Mouse (Mus musculus) heart, embryonic 13.5 days (tissue): ENCODE measurements around the gene Olig2. TPM values are rescaled to one million over a fixed set of nuclear protein-coding genes. Genes with fewer than 3 reads are reported as not detected.

Source experiments
- ATAC-seq: fragments of 200-750 bp; cut with Nextera tagmentation; 2 replicates; pipeline ENCODE4 v1.8.0; 2017; ENCODE audit warnings: moderate TSS enrichment; ENCODE audit not compliant: insufficient number of reproducible peaks, low FRiP score, low TSS enrichment; ENCODE audit errors: extremely low read depth
- H3K27ac ChIP-seq: fragments of 300-500 bp; sonication (generic); replicated peaks from 2 replicates; pipeline ENCODE4 v1.5.1; 2015; ENCODE audit warnings: moderate library complexity, mild to moderate bottlenecking, inconsistent platforms
- H3K27me3 ChIP-seq: fragments of 300-500 bp; sonication (generic); replicated peaks from 2 replicates; pipeline ENCODE4 v1.6.1; 2015; ENCODE audit warnings: mild to moderate bottlenecking, inconsistent platforms
- H3K36me3 ChIP-seq: fragments of 300-500 bp; sonication (generic); 2 replicates; pipeline ENCODE4 v1.6.1; 2015; ENCODE audit warnings: mild to moderate bottlenecking, inconsistent platforms
- H3K4me1 ChIP-seq: fragments of 300-500 bp; sonication (generic); 2 replicates; pipeline ENCODE4 v1.6.1; 2015; ENCODE audit warnings: inconsistent platforms
- H3K4me2 ChIP-seq: fragments of 300-500 bp; sonication (generic); 2 replicates; pipeline ENCODE4 v1.6.1; 2015; ENCODE audit warnings: inconsistent platforms, mild to moderate bottlenecking, moderate library complexity
- H3K4me3 ChIP-seq: fragments of 300-500 bp; sonication (generic); 2 replicates; pipeline ENCODE4 v1.5.1; 2015; ENCODE audit warnings: moderate library complexity, mild to moderate bottlenecking, inconsistent platforms
- H3K9ac ChIP-seq: fragments of 300-500 bp; sonication (generic); 2 replicates; pipeline ENCODE4 v1.6.1; 2015; ENCODE audit warnings: inconsistent platforms, mild to moderate bottlenecking, moderate library complexity
- H3K9me3 ChIP-seq: fragments of 300-500 bp; sonication (generic); 2 replicates; pipeline ENCODE4 v1.6.1; 2016; ENCODE audit warnings: inconsistent platforms
- WGBS: fragments of 180-500 bp; shearing (Covaris S2); methylation state at CpG from one replicate; pipeline ENCODE4 v1.1.7; 2015; ENCODE audit warnings: mixed read lengths; 5-methylcytosine and 5-hydroxymethylcytosine counted together
- polyA plus RNA-seq: library from polyadenylated mRNA; unstranded; fragments of >200 nt; fragmentation: Nextera tagmentation; extraction: Ambion mirVana; gene quantifications from 2 replicates; pipeline ENCODE4 v1.2.1, GENCODE M21; 2015

Gene Olig2
- not detected in 2 replicates for polyA plus RNA-seq

DNA sequence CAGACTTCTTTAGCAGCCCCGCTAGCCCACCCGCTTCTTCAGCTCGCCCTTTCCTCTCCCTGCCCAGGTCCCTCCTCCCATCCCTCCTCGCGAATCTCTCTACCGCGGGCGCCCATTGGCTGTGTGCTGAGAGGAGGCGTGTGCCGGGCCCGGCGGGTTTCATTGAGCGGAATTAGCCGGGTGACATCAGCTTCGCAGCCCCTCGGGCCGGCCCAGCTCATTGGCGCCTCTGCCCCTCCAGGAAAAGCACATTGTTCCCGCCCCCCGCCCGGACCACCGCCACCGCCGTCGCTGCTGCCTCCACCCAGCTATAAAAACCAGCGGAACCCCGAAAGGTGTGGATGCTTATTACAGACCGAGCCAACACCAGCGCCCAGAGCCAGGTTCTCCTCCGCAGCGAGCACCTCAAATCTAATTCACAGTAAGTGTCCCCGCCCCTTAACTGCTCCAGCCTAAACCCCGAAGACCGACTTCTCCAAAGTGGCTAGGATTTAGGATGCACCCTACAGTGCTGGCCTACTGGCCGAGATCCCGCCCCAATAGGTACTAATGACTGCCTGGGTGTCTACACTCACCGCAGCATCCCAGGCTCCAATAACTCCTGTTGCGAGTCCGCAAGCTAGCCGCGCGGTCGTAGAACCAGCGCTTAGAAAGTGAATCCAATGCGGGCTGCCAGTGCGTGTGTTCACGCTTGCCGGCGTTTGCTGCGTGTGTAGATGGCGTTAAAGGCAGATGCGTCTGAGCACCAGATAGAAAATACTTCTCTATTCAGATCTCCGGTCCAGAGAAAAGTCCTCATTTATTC, at the start of gene Olig2:
Olig2 (plus strand) TSS at position 225 of the 805 bp plus-strand sequence.
- ATAC-seq, result no peak; the same call in 1 of the 2 replicates
- H3K27me3 ChIP-seq, result peaks cover 100% of the 10 kb centered on the region
- H3K9ac ChIP-seq, result no peak within 1 kb of the TSS
- WGBS, result under 1% methylated on average over 53 of the region's 53 CpGs
- no peak within 1 kb of the TSS for H3K27ac ChIP-seq
- H3K36me3 ChIP-seq, result no peaks in the 10 kb centered on the region
- no peaks in the 10 kb centered on the region for H3K9me3 ChIP-seq
- H3K4me1 ChIP-seq, result peaks cover 41% of the 10 kb centered on the region
- peak within 1 kb of the TSS; percentile 43 for H3K4me3 ChIP-seq
- peak within 1 kb of the TSS; percentile 67 for H3K4me2 ChIP-seq

GRCm38 (mm10) chr16:91175892-91176291, 49.4 kb upstream of the Olig2 start:
- Histone ChIP-seq H3K4me2 (no peak overlapping the region), H3K27me3 (no peaks in the 10 kb centered on the region; the same call in 1 of the 2 replicates), H3K27ac (no peak overlapping the region), H3K4me1 (0 out of 2 replicates have a peak, but pooled peaks cover 9% of the 10 kb centered on the region), H3K36me3 (no peaks in the 10 kb centered on the region), H3K9me3 (no peaks in the 10 kb centered on the region), H3K4me3 (no peak overlapping the region), H3K9ac (no peak overlapping the region)
- ATAC-seq, result no peak
- WGBS, result 81% methylated on average over 8 of the region's 8 CpGs

DNA sequence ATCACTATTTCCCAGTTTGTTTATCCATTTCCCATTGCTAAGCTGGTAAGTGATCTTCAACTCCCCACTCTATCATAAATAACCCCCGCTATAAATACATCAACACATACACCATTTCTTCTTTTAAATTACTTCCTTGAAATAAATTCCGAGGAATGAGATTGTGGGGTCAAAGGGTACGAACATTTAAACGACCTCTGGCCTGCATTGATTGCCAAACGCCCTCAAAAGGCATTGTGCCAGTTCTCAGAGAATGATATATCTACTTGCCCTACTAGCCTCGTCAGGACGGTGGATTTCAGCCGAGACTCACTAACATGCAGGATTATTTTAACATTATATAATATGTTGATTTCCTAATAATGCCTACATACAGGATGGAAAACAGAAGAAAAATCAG, 38.2 kb upstream of the Olig2 start:
- Histone ChIP-seq H3K4me1 (no peaks in the 10 kb centered on the region), H3K27me3 (0 out of 2 replicates have a peak, but pooled peaks cover 1% of the 10 kb centered on the region), H3K4me2 (no peak overlapping the region), H3K4me3 (no peak overlapping the region), H3K27ac (no peak overlapping the region), H3K9me3 (no peaks in the 10 kb centered on the region), H3K36me3 (no peaks in the 10 kb centered on the region), H3K9ac (no peak overlapping the region)
- 68% methylated on average over 8 of the region's 8 CpGs for WGBS
- ATAC-seq, result no peak

GRCm38 (mm10) chr16:91187662-91188061, 37.6 kb upstream of the Olig2 start:
- no peaks in the 10 kb centered on the region for H3K36me3 ChIP-seq
- H3K4me1 ChIP-seq, result no peaks in the 10 kb centered on the region
- WGBS, result 65% methylated on average over 10 of the region's 10 CpGs
- H3K9ac ChIP-seq, result no peak overlapping the region
- no peaks in the 10 kb centered on the region for H3K9me3 ChIP-seq
- no peak overlapping the region for H3K4me3 ChIP-seq
- H3K27ac ChIP-seq, result no peak overlapping the region
- no peak overlapping the region for H3K4me2 ChIP-seq
- H3K27me3 ChIP-seq, result no peaks in the 10 kb centered on the region
- no peak for ATAC-seq

GRCm38 (mm10) chr16:91188304-91188703, 37.0 kb upstream of the Olig2 start:
- WGBS, result 76% methylated on average over 12 of the region's 12 CpGs
- H3K27me3 ChIP-seq, result no peaks in the 10 kb centered on the region
- no peaks in the 10 kb centered on the region for H3K36me3 ChIP-seq
- H3K4me2 ChIP-seq, result no peak overlapping the region
- ATAC-seq, result no peak
- no peaks in the 10 kb centered on the region for H3K4me1 ChIP-seq
- H3K4me3 ChIP-seq, result no peak overlapping the region
- H3K9ac ChIP-seq, result no peak overlapping the region
- no peak overlapping the region for H3K27ac ChIP-seq
- H3K9me3 ChIP-seq, result no peaks in the 10 kb centered on the region

DNA sequence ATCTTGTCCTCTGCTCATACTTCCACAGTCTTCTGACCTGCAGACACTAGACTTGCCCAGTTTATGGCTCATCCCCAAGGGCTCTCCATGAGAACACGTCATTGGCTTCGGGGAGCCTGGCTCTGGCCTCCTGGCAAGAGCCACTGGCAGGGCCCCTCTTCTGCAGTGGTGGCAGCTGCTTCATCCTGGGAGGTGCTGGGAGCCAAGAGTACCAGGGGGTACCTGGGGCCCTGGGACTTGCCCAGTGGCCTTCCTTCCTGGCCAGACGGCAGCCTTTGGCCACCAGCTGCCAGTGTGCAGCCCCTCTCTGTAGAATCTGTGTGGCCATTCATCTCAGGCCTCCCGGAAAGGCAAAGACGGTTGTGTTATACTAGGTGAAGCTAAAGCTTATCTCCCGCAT, 34.0 kb upstream of the Olig2 start:
- H3K27me3 ChIP-seq, result no peaks in the 10 kb centered on the region
- no peaks in the 10 kb centered on the region for H3K4me1 ChIP-seq
- no peak for ATAC-seq
- H3K27ac ChIP-seq, result no peak overlapping the region
- H3K9me3 ChIP-seq, result no peaks in the 10 kb centered on the region
- no peak overlapping the region for H3K9ac ChIP-seq
- H3K36me3 ChIP-seq, result no peaks in the 10 kb centered on the region
- H3K4me3 ChIP-seq, result no peak overlapping the region
- 77% methylated on average over 6 of the region's 6 CpGs for WGBS
- no peak overlapping the region for H3K4me2 ChIP-seq

DNA sequence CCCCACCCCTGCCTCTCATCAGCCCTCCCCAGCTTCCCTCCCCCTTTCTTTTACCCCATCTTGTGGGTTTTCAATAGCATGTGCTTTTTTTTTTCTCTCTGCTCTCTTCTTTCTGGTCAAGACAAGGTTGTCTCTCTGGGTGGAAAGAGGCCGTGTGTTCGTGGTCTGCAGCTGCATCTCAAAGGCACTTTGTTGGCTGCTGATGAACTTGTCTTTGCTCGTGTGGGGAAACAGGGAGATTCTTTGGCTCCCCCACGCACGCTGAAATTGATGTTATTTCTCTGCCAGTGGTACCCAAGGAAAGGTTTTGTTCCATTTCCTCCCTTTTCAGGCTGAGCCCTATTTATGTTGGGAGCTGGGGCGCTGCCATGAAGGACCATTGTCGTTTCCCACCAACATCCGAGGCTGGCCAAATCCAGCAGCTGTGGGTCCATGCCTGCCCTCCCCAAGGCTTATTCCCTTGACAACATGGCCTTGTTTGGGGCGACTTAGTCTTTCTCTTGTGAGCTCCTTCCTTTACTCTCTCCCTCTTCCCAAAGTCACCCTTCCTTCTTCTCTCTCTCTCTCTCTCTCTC, 33.5 kb upstream of the Olig2 start:
- 76% methylated on average over 9 of the region's 9 CpGs for WGBS
- Histone ChIP-seq H3K4me3 (no peak overlapping the region), H3K27me3 (no peaks in the 10 kb centered on the region), H3K9me3 (peaks cover 2% of the 10 kb centered on the region; the same call in 1 of the 2 replicates), H3K9ac (no peak overlapping the region), H3K4me2 (no peak overlapping the region), H3K4me1 (no peaks in the 10 kb centered on the region), H3K36me3 (no peaks in the 10 kb centered on the region), H3K27ac (no peak overlapping the region)
- ATAC-seq, result no peak

GRCm38 (mm10) chr16:91192672-91193354, 32.4 kb upstream of the Olig2 start:
- Histone ChIP-seq H3K4me1 (no peaks in the 10 kb centered on the region), H3K9ac (no peak overlapping the region), H3K4me3 (no peak overlapping the region), H3K27ac (no peak overlapping the region), H3K27me3 (no peaks in the 10 kb centered on the region), H3K9me3 (peaks cover 5% of the 10 kb centered on the region; the same call in 1 of the 2 replicates), H3K4me2 (no peak overlapping the region), H3K36me3 (no peaks in the 10 kb centered on the region)
- 72% methylated on average over 15 of the region's 15 CpGs for WGBS
- no peak for ATAC-seq

GRCm38 (mm10) chr16:91199815-91200214, 25.4 kb upstream of the Olig2 start:
- Histone ChIP-seq H3K9ac (no peak overlapping the region), H3K27me3 (no peaks in the 10 kb centered on the region), H3K4me3 (no peak overlapping the region), H3K9me3 (peaks cover 5% of the 10 kb centered on the region; the same call in 1 of the 2 replicates), H3K4me1 (no peaks in the 10 kb centered on the region), H3K4me2 (no peak overlapping the region), H3K36me3 (no peaks in the 10 kb centered on the region), H3K27ac (no peak overlapping the region)
- ATAC-seq, result no peak
- WGBS, result 83% methylated on average over 7 of the region's 7 CpGs

GRCm38 (mm10) chr16:91202989-91203388, 22.3 kb upstream of the Olig2 start:
- WGBS, result 71% methylated on average over 3 of the region's 3 CpGs
- peaks cover 9% of the 10 kb centered on the region; the same call in 1 of the 2 replicates for H3K27me3 ChIP-seq
- H3K4me2 ChIP-seq, result no peak overlapping the region
- H3K9ac ChIP-seq, result no peak overlapping the region
- no peak for ATAC-seq
- no peaks in the 10 kb centered on the region for H3K4me1 ChIP-seq
- H3K4me3 ChIP-seq, result no peak overlapping the region
- H3K27ac ChIP-seq, result no peak overlapping the region
- no peaks in the 10 kb centered on the region for H3K36me3 ChIP-seq
- H3K9me3 ChIP-seq, result no peaks in the 10 kb centered on the region

DNA sequence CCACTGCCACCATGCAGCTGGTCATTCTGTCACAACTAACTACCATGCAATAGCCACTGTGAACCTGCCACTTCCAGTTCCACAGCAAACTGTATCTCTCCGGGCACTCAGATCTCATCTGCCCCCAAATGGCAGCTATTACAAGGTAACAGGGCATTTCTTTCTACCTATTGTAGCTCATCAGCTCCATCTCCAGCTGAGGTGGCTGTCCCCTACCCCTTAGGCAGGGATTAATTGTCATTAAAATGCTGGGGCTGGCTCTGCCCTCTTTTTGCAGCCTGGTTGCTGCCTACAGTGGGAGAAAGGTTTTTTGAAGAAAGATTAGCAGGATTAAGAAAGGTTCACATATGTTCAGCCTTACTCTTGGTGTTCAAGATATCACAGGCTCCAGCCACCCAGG, 18.9 kb upstream of the Olig2 start:
- ATAC-seq, result no peak
- Histone ChIP-seq H3K27me3 (peaks cover 25% of the 10 kb centered on the region), H3K27ac (no peak overlapping the region), H3K9ac (no peak overlapping the region), H3K9me3 (no peaks in the 10 kb centered on the region), H3K4me3 (no peak overlapping the region), H3K4me1 (no peaks in the 10 kb centered on the region), H3K36me3 (no peaks in the 10 kb centered on the region), H3K4me2 (no peak overlapping the region)
- 74% methylated on average over 1 of the region's 1 CpGs for WGBS
